Mouse (Mus musculus) kidney, adult 2 months (tissue): ENCODE results near the gene Wfdc2. TPM values are rescaled to one million over a fixed set of nuclear protein-coding genes. Genes with fewer than 3 reads are reported as not detected.

Experiments
- DNase-seq: peaks from one replicate; pipeline ENCODE4 v3.0.0; 2021
- H3K27ac ChIP-seq: fragments of 200-500 bp; 2 replicates; pipeline ENCODE4 v1.5.1; 2012; ENCODE audit warnings: low read depth, low read length, control low read depth, inconsistent platforms; ENCODE audit not compliant: insufficient read depth
- H3K27me3 ChIP-seq: fragments of 200-500 bp; replicated peaks from 2 replicates; pipeline ENCODE4 v1.6.1; 2012; ENCODE audit warnings: mild to moderate bottlenecking, moderate library complexity, low read length, inconsistent platforms; ENCODE audit not compliant: control insufficient read depth, insufficient read depth
- H3K36me3 ChIP-seq: fragments of 200-500 bp; 2 replicates; pipeline ENCODE4 v1.6.1; 2012; ENCODE audit warnings: mild to moderate bottlenecking, moderate library complexity, low read length, inconsistent platforms; ENCODE audit not compliant: control insufficient read depth, insufficient read depth
- H3K4me1 ChIP-seq: fragments of 200-500 bp; 2 replicates; pipeline ENCODE4 v1.6.1; 2011; ENCODE audit warnings: low read length; ENCODE audit not compliant: control insufficient read depth, insufficient read depth
- H3K4me3 ChIP-seq: fragments of 200-500 bp; 2 replicates; pipeline ENCODE4 v1.5.1; 2011; ENCODE audit warnings: mild to moderate bottlenecking, low read depth, low read length, control low read depth; ENCODE audit not compliant: insufficient read depth
- CTCF ChIP-seq: fragments of 200-500 bp; conservative IDR thresholded peaks from 2 replicates; pipeline ENCODE4 v1.5.1; 2011; ENCODE audit warnings: low read depth, mild to moderate bottlenecking, control low read depth, low read length, moderate library complexity, mixed read lengths; ENCODE audit not compliant: insufficient read depth, insufficient read length
- POLR2A ChIP-seq: fragments of 200-500 bp; IDR thresholded peaks from one replicate; pipeline ENCODE4 v1.6.1; 2011; ENCODE audit warnings: low read depth, low read length, control low read depth
- WGBS: fragments of 180-500 bp; shearing (Covaris S2); methylation state at CpG from one replicate; pipeline ENCODE4 v1.1.7; 2018; 5-methylcytosine and 5-hydroxymethylcytosine counted together
- polyA plus RNA-seq: library from polyadenylated mRNA; depleted of rRNA; stranded (reverse); fragments of >200 nt; gene quantifications from 2 replicates; pipeline ENCODE4 v1.2.3, GENCODE M21; 2012

The Wfdc2 gene
- polyA plus RNA-seq, 1 experiment: 459 TPM

DNA sequence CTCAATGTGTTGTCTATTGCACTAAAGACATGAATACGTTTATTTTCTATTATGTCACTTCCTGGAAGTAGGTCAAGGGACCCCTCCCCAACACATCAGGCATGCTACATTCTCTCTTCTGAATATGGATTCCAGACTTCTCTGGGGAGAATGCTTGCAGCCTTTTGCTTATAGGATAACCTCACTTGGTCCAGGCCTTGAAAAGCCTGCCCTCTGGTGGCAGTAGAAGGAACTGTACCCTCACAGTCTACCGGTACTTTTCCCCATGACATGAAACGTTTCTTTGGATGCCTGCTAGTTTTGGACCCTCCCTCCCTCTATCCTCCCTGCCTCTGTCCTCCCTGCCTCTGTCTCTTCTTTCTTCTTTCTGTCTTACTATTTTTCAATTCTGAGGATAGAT lies 31.0 kb upstream of the Wfdc2 start:
- DNase-seq: peak; percentile 76
- 2% methylated on average over 3 of the region's 3 CpGs for WGBS
- H3K27me3 ChIP-seq: no peaks in the 10 kb centered on the region
- no peak overlapping the region for H3K27ac ChIP-seq
- no peak for TF ChIP-seq POLR2A
- peak; percentile 90 for TF ChIP-seq CTCF
- no peaks in the 10 kb centered on the region for H3K36me3 ChIP-seq
- no peaks in the 10 kb centered on the region for H3K4me1 ChIP-seq
- H3K4me3 ChIP-seq: no peak overlapping the region

- Histone ChIP-seq H3K4me3 (no peak overlapping the region), H3K27me3 (no peaks in the 10 kb centered on the region), H3K36me3 (no peaks in the 10 kb centered on the region), H3K27ac (no peak overlapping the region), H3K4me1 (no peaks in the 10 kb centered on the region)
- DNase-seq: no peak
- 79% methylated on average over 10 of the region's 10 CpGs for WGBS
- TF ChIP-seq POLR2A (no peak), CTCF (no peak)
Observed at GRCm38 (mm10) chr2:164534315-164534714, 27.9 kb upstream of the Wfdc2 start.

GRCm38 (mm10) chr2:164537003-164537402 lies 25.2 kb upstream of the Wfdc2 start:
- 80% methylated on average over 4 of the region's 4 CpGs for WGBS
- no peak for TF ChIP-seq POLR2A
- TF ChIP-seq CTCF: no peak
- no peaks in the 10 kb centered on the region for H3K27me3 ChIP-seq

GRCm38 (mm10) chr2:164540652-164541427 lies 21.4 kb upstream of the Wfdc2 start:
- DNase-seq: peak; percentile 47
- 49% methylated on average over 8 of the region's 8 CpGs for WGBS
- Histone ChIP-seq H3K4me1 (peaks cover 14% of the 10 kb centered on the region; the same call in 1 of the 2 replicates), H3K27me3 (no peaks in the 10 kb centered on the region), H3K4me3 (no peak overlapping the region), H3K36me3 (no peaks in the 10 kb centered on the region), H3K27ac (no peak overlapping the region)
- no peak for TF ChIP-seq CTCF
- TF ChIP-seq POLR2A: no peak

More at GRCm38 (mm10) chr2:164537003-164537402, 25.2 kb upstream of the Wfdc2 start:
- H3K4me1 ChIP-seq: 0 out of 2 replicates have a peak, but pooled peaks cover 4% of the 10 kb centered on the region
- no peak overlapping the region for H3K27ac ChIP-seq
- H3K4me3 ChIP-seq: no peak overlapping the region
- no peak for DNase-seq
- no peaks in the 10 kb centered on the region for H3K36me3 ChIP-seq

- no peaks in the 10 kb centered on the region for H3K27me3 ChIP-seq
- TF ChIP-seq POLR2A (no peak), CTCF (no peak)
- WGBS: 84% methylated on average over 5 of the region's 5 CpGs
- no peak for DNase-seq
- no peaks in the 10 kb centered on the region for H3K36me3 ChIP-seq
- H3K27ac ChIP-seq: no peak overlapping the region
- H3K4me3 ChIP-seq: no peak overlapping the region
- peaks cover 14% of the 10 kb centered on the region; the same call in 1 of the 2 replicates for H3K4me1 ChIP-seq
Observed at GRCm38 (mm10) chr2:164542132-164542531, 20.1 kb upstream of the Wfdc2 start.

DNA sequence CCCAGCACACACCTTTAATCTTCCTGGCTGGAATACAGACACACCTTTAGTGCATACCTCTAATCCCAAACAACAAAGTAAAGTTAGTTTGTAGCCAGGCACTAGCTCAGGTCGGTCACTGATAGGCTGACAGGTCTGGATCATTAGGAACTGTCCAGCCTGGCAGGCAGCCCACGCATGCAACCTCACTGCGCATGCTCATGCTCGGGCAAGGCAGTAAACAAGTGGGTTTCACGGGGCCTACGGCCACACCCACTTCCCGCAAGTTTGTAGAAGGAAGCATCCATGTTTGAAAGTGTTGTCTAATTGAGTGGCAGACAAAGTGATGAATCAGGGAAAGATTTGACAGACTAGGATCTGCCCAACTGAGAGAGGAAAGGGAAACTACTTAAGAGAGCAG lies 19.6 kb upstream of the Wfdc2 start:
- TF ChIP-seq POLR2A (no peak), CTCF (no peak)
- peaks cover 14% of the 10 kb centered on the region; the same call in 1 of the 2 replicates for H3K4me1 ChIP-seq
- 72% methylated on average over 7 of the region's 7 CpGs for WGBS
- peak; percentile 17 for DNase-seq
- peak overlapping the region; percentile 85 for H3K27ac ChIP-seq
- H3K27me3 ChIP-seq: no peaks in the 10 kb centered on the region
- H3K36me3 ChIP-seq: no peaks in the 10 kb centered on the region
- no peak overlapping the region for H3K4me3 ChIP-seq

GRCm38 (mm10) chr2:164543745-164544144 lies 18.5 kb upstream of the Wfdc2 start:
- peak overlapping the region; percentile 85 for H3K27ac ChIP-seq
- peak; percentile 86 for DNase-seq
- H3K27me3 ChIP-seq: no peaks in the 10 kb centered on the region
- no peak overlapping the region for H3K4me3 ChIP-seq
- 25% methylated on average over 2 of the region's 2 CpGs for WGBS
- H3K4me1 ChIP-seq: peaks cover 14% of the 10 kb centered on the region; the same call in 1 of the 2 replicates
- no peaks in the 10 kb centered on the region for H3K36me3 ChIP-seq
- TF ChIP-seq CTCF (no peak), POLR2A (no peak)
